Mouse (Mus musculus) layer of hippocampus, adult 18-20 months (tissue): ENCODE data around the gene Flot1. TPM values are rescaled to one million over a fixed set of nuclear protein-coding genes. Genes with fewer than 3 reads are reported as not detected.
"Not testable (repeated sequence)": the region's sequence is repeated elsewhere in the genome, so short reads cannot be mapped to it uniquely, and the experiment has no call there.

Source experiments
- DNase-seq, 2 experiments: peaks; one replicate each; pipeline ENCODE4 v3.0.0; 2022; ENCODE audit warnings: low spot score in 2 of 2
- total RNA-seq, 2 experiments: library from RNA; stranded (reverse); gene quantifications; 2 replicates each; pipeline ENCODE4 v1.2.3; 2021

The Flot1 gene
- total RNA-seq, 2 experiments from 2014 or later: 122 to 131 TPM

DNA sequence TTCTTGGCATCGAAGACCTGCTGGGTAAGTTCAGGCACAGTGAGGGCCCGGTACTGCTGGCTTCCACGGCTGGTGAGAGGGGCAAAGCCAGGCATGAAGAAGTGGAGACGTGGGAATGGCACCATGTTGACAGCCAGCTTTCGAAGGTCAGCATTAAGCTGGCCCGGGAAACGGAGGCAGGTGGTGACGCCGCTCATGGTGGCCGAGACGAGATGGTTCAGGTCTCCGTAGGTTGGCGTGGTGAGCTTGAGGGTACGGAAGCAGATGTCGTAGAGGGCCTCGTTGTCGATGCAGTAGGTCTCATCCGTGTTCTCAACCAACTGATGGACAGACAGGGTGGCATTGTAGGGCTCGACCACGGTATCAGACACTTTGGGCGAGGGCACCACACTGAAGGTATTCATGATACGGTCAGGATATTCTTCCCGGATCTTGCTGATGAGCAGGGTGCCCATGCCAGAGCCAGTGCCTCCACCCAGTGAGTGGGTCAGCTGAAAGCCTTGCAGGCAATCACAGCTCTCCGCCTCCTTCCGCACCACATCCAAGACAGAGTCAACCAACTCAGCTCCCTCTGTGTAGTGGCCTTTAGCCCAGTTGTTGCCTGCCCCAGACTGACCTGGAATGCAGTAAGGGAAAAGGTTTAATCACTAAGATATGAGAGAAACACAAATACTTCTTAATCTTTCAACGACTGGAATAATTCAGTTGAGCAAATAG, 12.6 kb downstream of the Flot1 start:
- peak in 1 of 2 experiments; percentile 26 for DNase-seq

GRCm38 (mm10) chr17:35836178-35836965, 13.3 kb downstream of the Flot1 start:
- DNase-seq: peak; percentile 81 to 96

DNA sequence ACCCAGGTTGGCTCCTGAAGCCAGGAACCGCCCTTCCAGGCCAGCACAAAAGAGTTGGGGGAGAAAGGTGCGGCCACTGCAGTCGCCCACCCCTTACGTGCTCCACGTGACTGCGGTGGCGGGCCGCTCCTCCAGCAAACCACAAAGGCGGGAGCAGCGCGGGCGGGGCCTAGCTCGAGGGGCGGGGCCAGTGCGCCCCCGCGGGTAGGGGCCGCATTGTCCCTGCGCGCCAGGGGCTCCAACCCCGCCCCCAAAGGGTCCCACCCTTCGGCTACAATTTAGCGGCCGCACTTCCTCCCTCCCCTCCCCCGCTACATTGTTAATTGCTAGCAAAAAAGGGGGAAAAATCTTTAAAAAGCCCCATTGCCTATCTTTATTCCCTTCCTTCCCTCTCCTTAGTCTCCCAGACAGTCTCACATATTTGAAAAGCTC, 14.0 kb downstream of the Flot1 start:
- DNase-seq: peak; percentile 78 to 83

DNA sequence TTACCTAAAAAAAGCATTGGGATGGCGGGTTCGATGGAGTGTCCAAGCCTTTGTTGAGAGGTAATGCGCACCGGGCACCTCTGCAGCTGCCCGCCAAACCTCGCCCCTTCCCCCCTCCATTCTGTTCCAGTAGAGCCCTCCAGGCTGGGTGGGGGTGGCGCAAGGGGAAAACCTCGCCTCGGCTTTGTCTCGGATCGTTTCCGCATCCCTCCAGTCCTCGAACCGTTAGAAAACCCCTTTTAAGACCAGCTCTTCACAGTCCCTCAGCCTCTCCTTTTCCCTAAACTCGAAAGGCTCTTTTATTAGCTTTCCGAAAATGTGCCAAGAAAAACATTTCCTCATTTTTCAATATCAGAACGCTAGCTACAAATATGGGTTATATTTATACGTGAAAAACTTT, 14.5 kb downstream of the Flot1 start:
- peak in 1 of 2 experiments; percentile 45 for DNase-seq

DNA sequence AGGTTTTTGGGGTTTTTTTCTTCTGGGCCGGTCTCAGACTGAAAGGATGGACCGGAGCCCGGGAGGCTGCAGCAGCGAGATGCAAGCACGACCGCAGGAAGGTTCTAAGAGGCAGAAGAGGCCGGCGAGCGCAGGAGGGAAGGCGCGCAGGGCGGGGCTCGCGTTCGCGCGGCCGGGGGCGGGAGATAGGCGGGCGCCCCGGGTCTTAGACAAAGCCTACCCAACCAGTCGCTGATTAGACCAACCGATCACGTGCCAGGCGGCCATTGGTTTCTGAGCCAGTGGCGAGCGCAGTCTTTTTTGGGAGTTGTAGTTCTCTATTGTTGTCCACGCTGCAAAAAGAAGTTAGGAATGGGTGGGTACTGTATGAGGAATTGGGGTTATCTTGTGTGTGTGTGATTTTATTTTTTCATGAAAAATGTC, 15.1 kb downstream of the Flot1 start, which contains the start of gene Tubb5:
Gene Tubb5 (minus strand): TSS at position 185 of the 423 bp plus-strand sequence.
- DNase-seq: peak; percentile 96 to 99

- DNase-seq: no peak
Observed at GRCm38 (mm10) chr17:35838570-35838969, 15.5 kb downstream of the Flot1 start.

DNA sequence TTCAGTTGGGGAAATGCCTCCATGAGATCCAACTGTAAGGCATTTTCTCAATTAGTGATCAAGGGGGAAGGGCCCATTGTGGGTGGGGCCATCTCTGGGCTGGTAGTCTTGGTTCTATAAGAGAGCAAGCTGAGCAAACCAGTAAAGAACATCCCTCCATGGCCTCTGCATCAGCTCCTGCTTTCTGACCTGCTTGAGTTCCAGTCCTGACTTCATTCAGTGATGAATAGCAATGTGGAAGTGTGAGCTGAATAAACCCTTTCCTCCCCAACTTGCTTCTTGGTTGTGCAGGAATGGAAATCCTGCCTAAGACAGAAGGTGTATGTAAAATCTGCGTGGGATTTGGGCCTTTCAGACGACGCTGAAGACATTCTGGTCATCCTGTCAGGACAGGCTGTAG, 16.0 kb downstream of the Flot1 start:
- DNase-seq: not testable (repeated sequence)

DNA sequence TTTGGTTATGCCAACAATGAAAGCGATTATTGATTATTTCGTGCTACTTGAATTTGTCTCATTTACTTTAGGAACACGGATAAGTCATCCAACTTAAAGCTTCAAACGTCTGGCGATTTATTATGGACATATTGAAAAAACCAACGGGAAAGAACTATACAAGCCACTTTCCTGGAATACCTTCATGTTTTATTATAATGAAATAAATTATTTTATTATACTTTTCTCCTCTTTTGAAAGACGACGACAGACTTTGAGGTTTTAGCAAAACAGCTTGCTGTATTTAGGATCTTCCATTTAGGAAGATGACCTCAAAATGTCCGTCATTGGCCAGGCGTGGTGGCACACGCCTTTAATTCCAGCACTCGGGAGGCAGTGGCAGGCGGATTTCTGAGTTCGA, 17.5 kb downstream of the Flot1 start:
- DNase-seq: no peak

GRCm38 (mm10) chr17:35841076-35841950, 18.3 kb downstream of the Flot1 start, which contains the start of gene Mdc1:
Gene Mdc1, plus strand, starts transcription at chr17:35841515.
- DNase-seq: peak; percentile 99 to 100

GRCm38 (mm10) chr17:35842006-35842405, 19.0 kb downstream of the Flot1 start:
- no peak for DNase-seq

- DNase-seq: no peak
Observed at GRCm38 (mm10) chr17:35843514-35843913, 20.5 kb downstream of the Flot1 start.

GRCm38 (mm10) chr17:35848112-35848511, 25.1 kb downstream of the Flot1 start:
- no peak for DNase-seq

- DNase-seq: no peak
Observed at GRCm38 (mm10) chr17:35850974-35851373, 27.9 kb downstream of the Flot1 start.

- no peak for DNase-seq
Observed at GRCm38 (mm10) chr17:35859371-35859770, 36.3 kb downstream of the Flot1 start.

DNA sequence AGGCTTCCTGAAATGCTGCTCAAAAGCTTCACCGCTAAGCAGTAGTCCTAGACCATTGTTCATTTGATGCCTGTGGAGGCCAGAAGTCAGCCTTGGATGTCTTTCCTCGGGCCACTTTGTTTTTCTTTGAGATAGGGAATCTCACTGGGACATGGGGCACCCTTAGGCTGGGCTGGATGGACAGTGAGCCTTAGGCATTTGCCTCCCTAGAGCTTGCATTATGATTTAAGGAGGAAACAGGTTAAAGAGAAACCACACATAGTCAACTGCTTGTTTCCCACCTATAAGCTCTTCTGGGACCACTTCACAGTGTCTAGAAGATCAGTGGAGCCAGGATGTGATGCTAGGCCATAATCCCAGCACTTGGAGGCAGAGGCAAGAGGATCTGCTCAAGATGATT, 36.8 kb downstream of the Flot1 start:
- DNase-seq: no peak

DNA sequence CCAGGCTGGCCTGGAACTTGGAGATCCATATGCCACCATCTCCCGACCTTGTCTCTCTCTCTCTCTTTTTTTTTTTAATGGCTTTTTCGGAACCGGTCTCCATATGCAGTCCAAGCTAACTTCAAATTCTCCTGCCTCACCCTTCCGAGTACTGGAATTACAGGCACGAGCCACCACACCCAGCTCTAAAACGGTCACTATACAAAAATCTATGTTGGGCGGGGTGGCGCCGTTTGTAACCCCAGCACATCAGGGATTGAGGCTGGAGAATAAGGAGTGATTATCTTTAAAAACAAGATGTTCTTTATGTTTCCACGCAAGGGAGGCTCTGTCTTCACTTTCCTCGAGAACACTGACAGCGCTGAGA, 37.8 kb downstream of the Flot1 start:
- no peak for DNase-seq

DNA sequence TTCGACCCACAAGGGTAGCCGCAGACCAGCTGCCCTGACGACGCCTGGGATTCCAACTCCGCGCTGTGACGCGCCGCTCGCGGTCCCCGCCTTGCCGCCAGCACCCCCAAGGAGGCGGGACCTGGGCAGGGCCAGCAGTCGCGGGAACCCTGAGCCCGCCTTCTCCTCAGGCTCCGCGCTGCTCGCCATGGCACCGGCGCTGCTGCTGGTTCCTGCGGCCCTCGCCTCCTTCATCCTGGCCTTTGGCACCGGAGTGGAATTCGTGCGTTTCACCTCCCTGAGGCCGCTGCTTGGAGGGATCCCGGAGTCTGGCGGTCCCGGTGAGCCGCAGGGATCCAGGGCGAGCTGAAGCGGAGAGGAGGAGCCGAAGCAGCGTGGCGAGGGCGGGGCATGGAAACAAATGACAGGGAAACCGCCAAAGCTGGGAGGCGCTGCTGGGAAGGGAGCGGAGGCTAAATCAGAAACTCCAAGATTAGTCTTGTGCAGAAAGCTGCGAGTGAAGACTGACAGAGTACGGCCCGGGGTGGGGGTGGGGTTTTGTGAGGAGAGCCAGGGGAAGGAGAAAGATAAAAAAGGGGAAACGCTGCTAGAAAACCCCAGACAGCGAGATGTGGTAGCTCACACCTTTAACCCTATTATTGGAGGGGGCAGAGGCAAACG, 38.3 kb downstream of the Flot1 start, which contains the start of gene Nrm:
Gene Nrm (plus strand): TSS at position 121 of the 660 bp plus-strand sequence.
- DNase-seq: peak; percentile 86 to 87

DNA sequence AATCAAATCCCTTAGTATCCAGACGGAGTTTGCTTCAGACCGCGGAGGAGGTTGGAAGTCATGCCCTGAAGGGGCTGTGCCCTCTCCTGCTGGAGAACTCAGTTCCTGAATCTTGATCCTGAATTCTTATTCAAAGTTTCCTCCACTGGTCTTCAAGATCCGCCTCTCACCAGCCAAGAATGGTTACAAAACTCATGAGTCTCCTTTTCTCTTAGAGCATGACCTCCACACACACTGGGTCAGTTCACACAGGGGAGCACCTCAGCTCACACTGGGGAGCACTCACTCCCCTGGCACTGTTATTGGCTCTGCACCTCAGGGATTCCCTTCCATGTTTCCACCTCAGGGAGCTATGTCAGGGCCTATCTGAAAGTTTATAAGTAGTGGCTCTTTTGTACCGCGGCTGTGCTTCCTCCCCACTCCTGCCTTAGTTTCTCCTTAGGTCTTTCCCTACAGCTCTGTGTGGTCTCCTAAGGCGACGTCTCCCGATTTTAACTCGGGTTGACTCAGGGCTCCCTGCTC, 41.9 kb downstream of the Flot1 start:
- no peak for DNase-seq

GRCm38 (mm10) chr17:35865481-35866280, 42.7 kb downstream of the Flot1 start, which contains the start of gene Ppp1r18:
Gene Ppp1r18, plus strand, starts transcription at chr17:35865593.
- no peak for DNase-seq
